Mouse (Mus musculus): ENCODE results near the gene Atad1. TPM values are rescaled to one million over a fixed set of nuclear protein-coding genes. Genes with fewer than 3 reads are reported as not detected.

Gene Atad1
- polyA plus RNA-seq, 1 experiment, result 75.6 TPM

- TF ChIP-seq POLR2A (IDR thresholded peaks at IDR 0.05; ENCODE audit: borderline replicate concordance, low read depth, low read length) (no peak), CTCF (IDR thresholded peaks at IDR 0.05; ENCODE audit: low read depth, low read length) (no peak)
- no peak overlapping the region for H3K4me3 ChIP-seq (ENCODE audit: insufficient read depth, low read length)
These were observed 12.8 kb upstream of the Atad1 start for GRCm38 (mm10) chr19:32752357-32752756.

DNA sequence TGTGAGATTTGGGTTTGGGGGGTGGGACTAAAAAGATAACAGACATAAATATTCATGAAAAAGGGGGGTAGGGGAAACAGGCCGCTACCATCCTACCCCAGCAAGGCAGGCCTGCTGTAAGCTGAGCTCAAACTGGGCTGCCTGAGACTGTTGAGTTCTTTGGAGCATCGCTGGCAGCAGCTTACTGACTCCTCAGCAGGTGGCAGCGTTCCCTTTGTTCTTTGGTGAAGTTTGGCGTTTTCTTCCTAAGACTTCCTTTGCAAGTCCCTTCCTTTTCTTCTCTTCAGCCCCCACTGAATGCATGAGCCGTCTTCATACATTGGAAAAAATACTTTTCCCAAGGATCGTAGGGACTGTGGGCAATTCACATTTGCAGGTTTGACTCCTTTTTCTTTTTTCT is 9.8 kb upstream of the Atad1 start:
- Histone ChIP-seq H3K27ac (ENCODE audit: insufficient read depth, low read depth, low read length) (no peak overlapping the region), H3K4me1 (ENCODE audit: control insufficient read depth, insufficient read depth, low read length) (no peaks in the 10 kb centered on the region), H3K4me3 (ENCODE audit: insufficient read depth, low read length) (no peak overlapping the region)
- TF ChIP-seq CTCF (IDR thresholded peaks at IDR 0.05; ENCODE audit: low read depth, low read length) (no peak), POLR2A (IDR thresholded peaks at IDR 0.05; ENCODE audit: borderline replicate concordance, low read depth, low read length) (no peak)

More at GRCm38 (mm10) chr19:32752357-32752756, 12.8 kb upstream of the Atad1 start:
- Histone ChIP-seq H3K27ac (ENCODE audit: insufficient read depth, low read depth, low read length) (no peak overlapping the region), H3K4me1 (ENCODE audit: control insufficient read depth, insufficient read depth, low read length) (no peaks in the 10 kb centered on the region)

DNA sequence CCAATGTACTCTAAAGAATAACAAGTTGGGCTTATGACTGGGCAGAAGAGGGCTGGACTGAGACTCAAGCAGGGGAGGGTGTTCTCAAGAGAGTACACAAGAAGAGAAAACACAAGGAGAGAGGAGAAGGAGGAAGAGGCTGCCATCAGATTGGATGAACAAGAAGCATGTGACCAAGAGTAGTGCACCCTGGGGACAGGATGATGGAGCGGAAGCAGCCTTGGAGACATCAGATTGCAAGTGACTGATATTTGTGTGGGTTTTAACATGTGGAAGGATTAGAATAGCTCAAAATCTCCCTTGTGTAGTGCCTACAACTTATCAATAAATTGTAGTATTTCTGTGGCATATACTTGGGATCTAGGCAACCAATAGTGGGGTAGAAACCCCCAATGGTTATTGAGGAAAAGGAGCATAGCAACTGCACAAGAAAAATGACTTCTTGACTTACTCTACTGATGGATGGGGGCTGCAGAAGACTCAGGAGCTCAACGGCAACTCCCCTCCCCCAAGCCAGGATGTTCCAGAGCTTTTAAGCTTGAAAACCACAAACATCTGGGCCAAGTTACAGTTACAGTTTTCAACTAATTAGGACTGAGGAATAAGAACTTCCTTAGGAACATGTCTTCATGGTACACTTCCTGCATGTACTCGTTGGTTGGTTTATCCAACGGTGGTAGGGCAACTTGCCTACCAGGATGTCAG is 1.2 kb upstream of the Atad1 start:
- Histone ChIP-seq H3K4me3 (ENCODE audit: insufficient read depth, low read length) (no peak overlapping the region), H3K4me1 (ENCODE audit: control insufficient read depth, insufficient read depth, low read length) (no peaks in the 10 kb centered on the region), H3K27ac (ENCODE audit: insufficient read depth, low read depth, low read length) (no peak overlapping the region)
- TF ChIP-seq POLR2A (IDR thresholded peaks at IDR 0.05; ENCODE audit: borderline replicate concordance, low read depth, low read length) (no peak), CTCF (IDR thresholded peaks at IDR 0.05; ENCODE audit: low read depth, low read length) (no peak)

DNA sequence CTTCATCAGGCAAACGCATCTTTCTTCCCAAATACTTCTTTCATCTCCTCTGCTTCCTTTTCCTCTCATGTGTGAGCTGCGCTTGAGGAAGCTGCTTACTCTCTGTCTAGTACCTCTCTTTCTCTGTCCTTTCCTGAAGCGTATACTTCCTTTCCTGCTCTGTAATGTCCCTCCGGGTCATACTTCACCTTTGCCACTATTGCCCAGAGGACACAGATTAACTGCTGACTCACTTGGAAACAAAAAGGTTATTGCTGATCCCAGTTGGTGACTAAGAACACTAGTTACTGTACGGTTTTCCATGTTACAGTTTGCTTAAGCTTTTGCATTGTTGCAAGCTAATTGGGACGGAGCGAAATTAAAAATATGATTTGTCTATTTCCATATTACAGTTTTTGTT is 1.7 kb downstream of the Atad1 start:
- no peaks in the 10 kb centered on the region for H3K4me1 ChIP-seq (ENCODE audit: control insufficient read depth, insufficient read depth, low read length)
- H3K4me3 ChIP-seq (ENCODE audit: insufficient read depth, low read length), result no peak overlapping the region
- no peak overlapping the region for H3K27ac ChIP-seq (ENCODE audit: insufficient read depth, low read depth, low read length)
- no peak for TF ChIP-seq CTCF (IDR thresholded peaks at IDR 0.05; ENCODE audit: low read depth, low read length)
- no peak for TF ChIP-seq POLR2A (IDR thresholded peaks at IDR 0.05; ENCODE audit: borderline replicate concordance, low read depth, low read length)

GRCm38 (mm10) chr19:32732922-32733321 is 6.7 kb downstream of the Atad1 start:
- Histone ChIP-seq H3K4me3 (ENCODE audit: insufficient read depth, low read length) (no peak overlapping the region), H3K27ac (ENCODE audit: insufficient read depth, low read depth, low read length) (no peak overlapping the region), H3K4me1 (ENCODE audit: control insufficient read depth, insufficient read depth, low read length) (no peaks in the 10 kb centered on the region)
- TF ChIP-seq POLR2A (IDR thresholded peaks at IDR 0.05; ENCODE audit: borderline replicate concordance, low read depth, low read length), result no peak

DNA sequence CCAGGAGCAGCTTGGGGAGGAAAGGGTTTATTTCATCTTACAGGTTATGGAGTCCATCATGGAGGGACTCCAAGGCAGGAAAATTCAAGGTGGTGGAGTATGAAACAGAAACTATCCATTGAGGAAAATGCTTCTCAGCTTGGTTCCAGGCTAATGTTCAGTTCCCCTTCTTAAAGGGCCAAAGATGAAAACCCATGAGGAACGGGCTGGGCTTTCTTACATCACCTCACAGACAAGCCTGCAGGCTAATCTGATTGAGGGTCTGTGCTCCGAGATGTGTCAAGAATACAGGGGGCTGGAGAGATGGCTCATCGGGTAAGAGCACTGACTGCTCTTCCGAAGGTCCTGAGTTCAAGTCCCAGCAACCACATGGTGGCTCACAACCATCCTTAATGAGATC is 9.8 kb downstream of the Atad1 start:
- Histone ChIP-seq H3K27ac (ENCODE audit: insufficient read depth, low read depth, low read length) (no peak overlapping the region), H3K4me1 (ENCODE audit: control insufficient read depth, insufficient read depth, low read length) (no peaks in the 10 kb centered on the region), H3K4me3 (ENCODE audit: insufficient read depth, low read length) (no peak overlapping the region)
- no peak for TF ChIP-seq POLR2A (IDR thresholded peaks at IDR 0.05; ENCODE audit: borderline replicate concordance, low read depth, low read length)
- TF ChIP-seq CTCF (IDR thresholded peaks at IDR 0.05; ENCODE audit: low read depth, low read length), result no peak

DNA sequence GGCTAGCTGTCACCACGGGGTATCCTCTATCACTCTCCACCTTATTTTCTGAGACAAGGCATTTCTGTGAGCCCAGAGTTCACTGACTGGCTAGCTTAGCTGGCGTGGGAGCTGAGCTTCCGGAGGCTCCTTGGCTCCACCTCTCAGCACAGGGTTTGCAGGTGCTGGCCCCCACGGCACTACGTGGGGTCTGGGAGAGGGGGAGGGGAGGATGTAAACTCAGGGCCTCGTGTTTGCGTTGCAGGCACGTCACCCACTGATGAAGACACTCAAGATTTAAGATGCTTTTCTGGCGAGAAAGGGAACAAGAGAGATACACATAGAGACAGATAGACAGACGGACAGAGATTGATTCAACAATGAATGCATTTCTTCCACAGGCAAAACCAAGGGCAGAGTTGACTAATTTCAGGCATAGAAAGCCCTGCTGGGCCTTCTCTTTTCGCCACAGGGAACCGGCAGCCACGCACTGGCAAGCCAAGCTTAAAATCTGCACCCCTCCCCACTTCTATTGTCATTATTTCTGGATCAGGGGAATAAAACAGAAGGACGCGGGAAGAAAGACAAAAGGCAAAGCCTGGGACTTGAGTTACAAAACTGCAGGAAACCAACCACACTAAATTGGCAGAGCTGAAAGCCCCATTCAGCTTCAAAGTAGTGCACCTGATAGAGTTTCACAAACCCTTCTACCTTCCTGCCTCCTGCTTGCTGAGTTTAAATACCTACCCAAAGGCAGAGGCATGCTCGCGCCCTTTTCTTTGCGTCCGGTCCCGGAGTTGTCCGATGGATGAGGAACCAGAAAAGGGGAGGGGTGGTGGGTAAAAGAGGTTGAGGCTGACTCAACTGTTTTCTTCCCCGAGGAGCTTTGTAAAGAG is 12.9 kb downstream of the Atad1 start:
- TF ChIP-seq POLR2A (IDR thresholded peaks at IDR 0.05; ENCODE audit: borderline replicate concordance, low read depth, low read length) (no peak), CTCF (IDR thresholded peaks at IDR 0.05; ENCODE audit: low read depth, low read length) (no peak)
- Histone ChIP-seq H3K4me3 (ENCODE audit: insufficient read depth, low read length) (no peak overlapping the region), H3K27ac (ENCODE audit: insufficient read depth, low read depth, low read length) (no peak overlapping the region), H3K4me1 (ENCODE audit: control insufficient read depth, insufficient read depth, low read length) (no peaks in the 10 kb centered on the region)

DNA sequence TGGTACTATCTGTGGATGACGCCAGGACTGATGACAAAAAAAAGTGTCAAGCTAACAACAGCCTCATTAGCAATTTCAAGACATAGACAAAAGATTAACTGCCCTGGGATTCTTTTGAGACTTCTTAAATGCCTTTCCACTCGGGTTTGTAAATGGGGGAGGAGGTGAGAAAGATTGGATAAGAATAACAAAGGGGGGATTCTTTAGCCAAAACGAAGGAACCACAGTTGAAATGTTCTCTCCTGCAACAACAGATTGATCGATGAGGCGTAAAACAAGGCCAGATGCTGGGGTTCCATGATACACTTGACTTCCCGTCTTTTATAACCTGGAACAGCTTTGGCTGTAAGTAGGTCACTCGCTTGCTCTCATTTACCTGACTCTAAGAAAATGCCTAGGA is 15.8 kb downstream of the Atad1 start:
- TF ChIP-seq CTCF (IDR thresholded peaks at IDR 0.05; ENCODE audit: low read depth, low read length), result no peak
- no peak for TF ChIP-seq POLR2A (IDR thresholded peaks at IDR 0.05; ENCODE audit: borderline replicate concordance, low read depth, low read length)
- Histone ChIP-seq H3K4me3 (ENCODE audit: insufficient read depth, low read length) (no peak overlapping the region), H3K4me1 (ENCODE audit: control insufficient read depth, insufficient read depth, low read length) (no peaks in the 10 kb centered on the region), H3K27ac (ENCODE audit: insufficient read depth, low read depth, low read length) (no peak overlapping the region)

- Histone ChIP-seq H3K27ac (ENCODE audit: insufficient read depth, low read depth, low read length) (no peak overlapping the region), H3K4me3 (ENCODE audit: insufficient read depth, low read length) (no peak overlapping the region), H3K4me1 (ENCODE audit: control insufficient read depth, insufficient read depth, low read length) (no peaks in the 10 kb centered on the region)
- TF ChIP-seq POLR2A (IDR thresholded peaks at IDR 0.05; ENCODE audit: borderline replicate concordance, low read depth, low read length), result no peak
- no peak for TF ChIP-seq CTCF (IDR thresholded peaks at IDR 0.05; ENCODE audit: low read depth, low read length)
These were observed 19.3 kb downstream of the Atad1 start for GRCm38 (mm10) chr19:32720319-32720718.

DNA sequence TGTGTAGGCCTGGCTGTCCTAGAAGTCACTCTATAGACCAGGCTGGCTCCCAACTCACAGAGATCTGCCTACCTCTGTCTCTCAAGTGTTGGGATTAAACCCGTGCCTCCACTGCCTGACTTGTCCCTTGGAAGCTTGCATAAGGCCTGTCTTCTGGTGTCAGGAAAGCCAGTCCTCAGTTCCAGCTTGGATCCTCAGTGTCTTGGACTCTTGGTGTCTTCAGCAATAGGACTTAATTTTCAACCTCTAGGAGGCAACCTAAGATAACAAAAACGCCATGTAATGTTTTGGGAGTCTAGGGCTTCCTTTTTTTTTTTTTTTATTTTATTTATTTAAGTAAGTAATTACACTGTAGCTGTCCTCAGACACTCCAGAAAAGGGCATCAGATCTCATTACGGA is 22.0 kb downstream of the Atad1 start:
- TF ChIP-seq POLR2A (IDR thresholded peaks at IDR 0.05; ENCODE audit: borderline replicate concordance, low read depth, low read length) (no peak), CTCF (IDR thresholded peaks at IDR 0.05; ENCODE audit: low read depth, low read length) (no peak)
- H3K4me1 ChIP-seq (ENCODE audit: control insufficient read depth, insufficient read depth, low read length), result peaks cover 2% of the 10 kb centered on the region; the same call in 1 of the 2 replicates
- no peak overlapping the region for H3K4me3 ChIP-seq (ENCODE audit: insufficient read depth, low read length)
- H3K27ac ChIP-seq (ENCODE audit: insufficient read depth, low read depth, low read length), result no peak overlapping the region

Measured in bone marrow macrophage, adult 2 months (primary cell).